In the genomic region with DNA sequence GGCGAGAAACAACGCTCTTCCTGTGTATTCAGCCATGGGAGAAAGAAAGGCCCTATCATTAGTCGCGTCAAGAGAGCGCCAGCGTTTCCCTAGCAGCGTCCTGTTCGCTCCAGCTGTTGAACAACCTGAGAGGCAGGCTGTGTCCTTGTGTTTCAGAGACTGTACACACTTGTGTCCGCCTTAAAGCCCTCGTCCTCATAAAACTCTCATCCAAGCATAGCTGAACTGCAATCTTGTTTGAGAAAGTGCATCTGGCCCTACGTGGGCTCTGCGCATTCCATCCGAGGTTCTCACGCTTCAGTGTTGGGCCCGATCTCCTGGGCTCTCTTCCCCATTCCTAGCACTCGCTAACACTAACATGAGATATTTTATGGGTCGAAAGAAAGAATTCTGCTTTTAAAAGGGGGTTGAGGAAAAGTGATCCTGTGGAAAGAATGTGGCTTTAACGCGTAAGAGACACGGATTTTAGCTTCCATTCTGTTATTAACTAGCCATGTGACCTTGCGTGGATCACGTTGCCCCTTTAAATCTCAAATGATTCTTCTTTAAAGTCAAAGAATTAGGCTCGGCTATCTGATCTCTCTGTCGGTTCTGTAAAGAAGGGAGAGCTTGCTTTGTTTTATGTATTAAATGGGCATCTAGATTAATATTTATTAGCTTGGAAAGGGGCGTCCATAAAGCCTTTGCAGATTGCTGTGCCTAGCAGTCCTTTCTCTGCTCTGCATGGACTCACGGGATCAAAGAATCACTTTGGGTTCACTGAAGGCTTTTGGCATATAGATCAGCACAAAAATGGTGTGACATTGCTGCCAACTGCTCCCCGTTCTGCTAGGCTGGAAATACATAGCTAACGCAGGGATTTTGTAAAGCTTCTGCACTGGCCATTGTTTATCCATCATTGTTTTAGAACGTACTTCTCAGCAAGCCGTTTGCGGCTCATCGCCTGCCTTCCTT, we compare ENCODE assay signal across 11 mouse cellular contexts.
DNase-seq lines count a peak whose midpoint lies in the region; ATAC-seq and TF ChIP-seq lines count a peak whose summit lies in the region.
"Had no signal": no experiment of that assay in that cellular context is flagged by ENCODE, and none has a peak within 500 bp of the region (broad histone marks: within the 10 kb centered on the region; RNA-seq: fewer than 3 reads in every experiment).

No protein-coding gene starts in this region.

- H3K4me2 ChIP-seq in kidney, embryonic 14.5 days (replicated peaks; ENCODE audit: low read depth, low read length), result peak overlapping the region; percentile 36; the same call in 1 of the 2 replicates
- peak overlapping the region; percentile 24 for H3K4me2 ChIP-seq in forebrain, postnatal 0 days (ENCODE audit: low read depth)

- H3K27ac ChIP-seq in kidney, embryonic 14.5 days (ENCODE audit: low read depth, low read length), result 0 out of 2 replicates have a peak overlapping the region, but pooled peaks have one; percentile 0
- no peak overlapping the region for H3K27ac ChIP-seq in kidney, adult 2 months (ENCODE audit: insufficient read depth, low read depth, low read length)
- H3K27ac ChIP-seq in forebrain, postnatal 0 days (ENCODE audit: low read depth, low read length), result no peak overlapping the region
- H3K27ac ChIP-seq in midbrain, embryonic 10.5 days (replicated peaks), result peak overlapping the region; percentile 69
- H3K27ac ChIP-seq: macrophage had no signal

- WGBS in kidney, embryonic 14.5 days, result 32% methylated on average over 32 of the region's 32 CpGs
- 26% methylated on average over 32 of the region's 32 CpGs for WGBS in kidney, adult 2 months
- 44% methylated on average over 32 of the region's 32 CpGs for WGBS in forebrain, postnatal 0 days
- 57% methylated on average over 32 of the region's 32 CpGs for WGBS in midbrain, embryonic 10.5 days

- TF ChIP-seq POLR2A in kidney, adult 2 months (IDR thresholded peaks at IDR 0.05; ENCODE audit: low read depth, low read length), result no peak
- TF ChIP-seq POLR2A in brain, embryonic 14.5 days (IDR thresholded peaks at IDR 0.05; ENCODE audit: borderline replicate concordance, extremely low read depth, insufficient read depth, insufficient read length, poor library complexity, severe bottlenecking), result no peak

- no peaks in the 10 kb centered on the region for H3K9me3 ChIP-seq in kidney, embryonic 14.5 days (ENCODE audit: control insufficient read depth, low read length)
- H3K9me3 ChIP-seq in forebrain, postnatal 0 days (ENCODE audit: low read length), result no peaks in the 10 kb centered on the region
- no peaks in the 10 kb centered on the region for H3K9me3 ChIP-seq in midbrain, embryonic 10.5 days (replicated peaks)

- H3K9ac ChIP-seq in kidney, embryonic 14.5 days (ENCODE audit: low read depth, low read length), result no peak overlapping the region
- H3K9ac ChIP-seq in forebrain, postnatal 0 days, result no peak overlapping the region

- H3K36me3 ChIP-seq in kidney, embryonic 14.5 days (ENCODE audit: control insufficient read depth, insufficient read depth, low read length), result no peaks in the 10 kb centered on the region
- H3K36me3 ChIP-seq in kidney, adult 2 months (ENCODE audit: control insufficient read depth, insufficient read depth, low read length), result no peaks in the 10 kb centered on the region
- H3K36me3 ChIP-seq in forebrain, postnatal 0 days (ENCODE audit: insufficient read depth), result no peaks in the 10 kb centered on the region
- no peaks in the 10 kb centered on the region for H3K36me3 ChIP-seq in midbrain, embryonic 10.5 days

- no peaks in the 10 kb centered on the region for H3K27me3 ChIP-seq in kidney, embryonic 14.5 days (ENCODE audit: control insufficient read depth, insufficient read depth, low read length)
- no peaks in the 10 kb centered on the region; the same call in 1 of the 2 replicates for H3K27me3 ChIP-seq in kidney, adult 2 months (replicated peaks; ENCODE audit: control insufficient read depth, insufficient read depth, low read length)
- no peaks in the 10 kb centered on the region for H3K27me3 ChIP-seq in forebrain, postnatal 0 days (ENCODE audit: insufficient read depth, low read length)
- H3K27me3 ChIP-seq in midbrain, embryonic 10.5 days (ENCODE audit: low read depth, poor library complexity, severe bottlenecking), result no peaks in the 10 kb centered on the region

- H3K4me3 ChIP-seq in kidney, embryonic 14.5 days (ENCODE audit: low read length), result peak overlapping the region; percentile 7; the same call in 1 of the 2 replicates
- H3K4me3 ChIP-seq in kidney, adult 2 months (ENCODE audit: insufficient read depth, low read depth, low read length), result no peak overlapping the region
- peak overlapping the region; percentile 12 for H3K4me3 ChIP-seq in forebrain, postnatal 0 days (ENCODE audit: low read depth, low read length)
- H3K4me3 ChIP-seq in midbrain, embryonic 10.5 days, result peak overlapping the region; percentile 0; the same call in 1 of the 2 replicates

- TF ChIP-seq CTCF in kidney, adult 2 months (conservative IDR thresholded peaks at IDR 0.05; ENCODE audit: insufficient read depth, insufficient read length, low read depth, low read length), result no peak
- TF ChIP-seq CTCF in brain, embryonic 14.5 days (IDR thresholded peaks at IDR 0.05; ENCODE audit: borderline replicate concordance, extremely low read depth, insufficient read depth, insufficient read length), result no peak
- no peak for TF ChIP-seq CTCF in forebrain, postnatal 0 days (IDR thresholded peaks at IDR 0.05; ENCODE audit: low read depth)

- H3K4me1 ChIP-seq in kidney, embryonic 14.5 days (ENCODE audit: control insufficient read depth, insufficient read depth, low read length), result 0 out of 2 replicates have a peak, but pooled peaks cover 10% of the 10 kb centered on the region
- H3K4me1 ChIP-seq in kidney, adult 2 months (ENCODE audit: control insufficient read depth, insufficient read depth, low read length), result no peaks in the 10 kb centered on the region
- H3K4me1 ChIP-seq in forebrain, postnatal 0 days (ENCODE audit: insufficient read depth), result peaks cover 11% of the 10 kb centered on the region; the same call in 1 of the 2 replicates
- peaks cover 24% of the 10 kb centered on the region for H3K4me1 ChIP-seq in midbrain, embryonic 10.5 days

- no peak for DNase-seq in kidney, adult 2 months
- DNase-seq in brain, embryonic 14.5 days (ENCODE audit: low read depth), result peak; percentile 75
- no peak for DNase-seq in forebrain, postnatal 0 days
- peak; percentile 24 for DNase-seq in midbrain, embryonic 10.5 days (ENCODE audit: low spot score)
- DNase-seq in thymus, postnatal 0 days (ENCODE audit: low spot score), result no peak
- DNase-seq: cerebellum, adult 9-10 months; spleen, adult 18-20 months had no signal

- ATAC-seq in kidney, embryonic 14.5 days (ENCODE audit: low FRiP score, low TSS enrichment), result peak; percentile 73
- ATAC-seq in forebrain, postnatal 0 days, result no peak
- no peak for ATAC-seq in megakaryocyte progenitor cell, adult 5-6 weeks (replicated peaks; ENCODE audit: poor library complexity)
- ATAC-seq in cerebellum, adult (ENCODE audit: insufficient number of reproducible peaks, low FRiP score, low TSS enrichment), result no peak

Comparison
In these comparisons a context has a peak if more than half of its experiments do, and no peak if none do; other contexts are left out.
1. H3K27ac ChIP-seq: peak in kidney, embryonic 14.5 days (single experiment) and midbrain, embryonic 10.5 days (single experiment); none in kidney, adult 2 months (single experiment) and forebrain, postnatal 0 days (single experiment).
2. DNase-seq: peak in brain, embryonic 14.5 days (single experiment) and midbrain, embryonic 10.5 days (single experiment); none in kidney, adult 2 months (single experiment), forebrain, postnatal 0 days (single experiment) and thymus, postnatal 0 days (single experiment).